Mouse (Mus musculus) intestine, embryonic 14.5 days (tissue): ENCODE results near the gene Rad54l. TPM values are rescaled to one million over a fixed set of nuclear protein-coding genes. Genes with fewer than 3 reads are reported as not detected.

Experiments used
- ATAC-seq: fragments of 200-750 bp; cut with Nextera tagmentation; replicated peaks from 2 replicates; pipeline ENCODE4 v1.8.0; 2017; ENCODE audit warnings: low read depth, moderate number of reproducible peaks, moderate TSS enrichment, moderate library complexity; ENCODE audit not compliant: low FRiP score, low TSS enrichment
- DNase-seq: peaks from one replicate; pipeline ENCODE4 v3.0.0-alpha.2; 2018; ENCODE audit warnings: low spot score
- H3K27ac ChIP-seq: fragments of 300-500 bp; sonication (generic); 2 replicates; pipeline ENCODE4 v1.5.1; 2014; ENCODE audit warnings: low read depth, mild to moderate bottlenecking, control low read depth
- H3K27me3 ChIP-seq: fragments of 300-500 bp; sonication (generic); replicated peaks from 2 replicates; pipeline ENCODE4 v1.6.1; 2014; ENCODE audit warnings: low read length, control low read depth; ENCODE audit not compliant: control insufficient read depth, insufficient read depth
- H3K36me3 ChIP-seq: fragments of 300-500 bp; sonication (generic); 2 replicates; pipeline ENCODE4 v1.6.1; 2014; ENCODE audit warnings: low read length, control low read depth; ENCODE audit not compliant: control insufficient read depth, insufficient read depth
- H3K4me1 ChIP-seq: fragments of 300-500 bp; sonication (generic); replicated peaks from 2 replicates; pipeline ENCODE4 v1.6.1; 2014; ENCODE audit warnings: low read length, control low read depth, mixed read lengths; ENCODE audit not compliant: control insufficient read depth, insufficient read depth
- H3K4me2 ChIP-seq: fragments of 300-500 bp; sonication (generic); 2 replicates; pipeline ENCODE4 v1.6.1; 2014; ENCODE audit warnings: low read length
- H3K4me3 ChIP-seq: fragments of 300-500 bp; sonication (generic); 2 replicates; pipeline ENCODE4 v1.5.1; 2014; ENCODE audit warnings: low read depth, low read length, control low read depth, mixed read lengths
- H3K9ac ChIP-seq: fragments of 300-500 bp; sonication (generic); 2 replicates; pipeline ENCODE4 v1.6.1; 2014; ENCODE audit warnings: mild to moderate bottlenecking, low read length
- H3K9me3 ChIP-seq: fragments of 300-500 bp; sonication (generic); 2 replicates; pipeline ENCODE4 v1.6.1; 2016; ENCODE audit warnings: low read length, control low read depth; ENCODE audit not compliant: control insufficient read depth
- WGBS: fragments of 180-500 bp; shearing (Covaris S2); extraction: QIAGEN DNeasy Blood & Tissue Kit; methylation state at CpG from one replicate; pipeline ENCODE4 v1.1.7; 2014; 5-methylcytosine and 5-hydroxymethylcytosine counted together
- polyA plus RNA-seq: library from polyadenylated mRNA; unstranded; fragments of >200 nt; fragmentation: Nextera tagmentation; extraction: Ambion mirVana; gene quantifications from 2 replicates; pipeline ENCODE4 v1.2.1, GENCODE M21; 2014

Gene Rad54l
- polyA plus RNA-seq, 1 experiment from 2014 or later, result 33.0 TPM

GRCm38 (mm10) chr4:116127956-116128355 lies 4.5 kb upstream of the Rad54l start:
- no peaks in the 10 kb centered on the region for H3K9me3 ChIP-seq
- WGBS, result 82% methylated on average over 6 of the region's 6 CpGs
- DNase-seq, result no peak
- no peaks in the 10 kb centered on the region for H3K36me3 ChIP-seq
- H3K4me3 ChIP-seq, result no peak overlapping the region
- H3K27me3 ChIP-seq, result no peaks in the 10 kb centered on the region
- no peak overlapping the region for H3K4me2 ChIP-seq
- no peak overlapping the region for H3K9ac ChIP-seq
- ATAC-seq, result no peak
- no peak overlapping the region for H3K27ac ChIP-seq
- peaks cover 3% of the 10 kb centered on the region for H3K4me1 ChIP-seq

- H3K27ac ChIP-seq, result no peak overlapping the region
- H3K9ac ChIP-seq, result no peak overlapping the region
- H3K36me3 ChIP-seq, result no peaks in the 10 kb centered on the region
- no peaks in the 10 kb centered on the region for H3K27me3 ChIP-seq
- H3K4me3 ChIP-seq, result no peak overlapping the region
- no peak overlapping the region for H3K4me2 ChIP-seq
- WGBS, result 84% methylated on average over 4 of the region's 4 CpGs
- ATAC-seq, result no peak
- H3K4me1 ChIP-seq, result peaks cover 10% of the 10 kb centered on the region
- no peaks in the 10 kb centered on the region for H3K9me3 ChIP-seq
- no peak for DNase-seq
Measured at GRCm38 (mm10) chr4:116125803-116126386, 2.4 kb upstream of the Rad54l start.

GRCm38 (mm10) chr4:116122762-116123161 lies 728 bp downstream of the Rad54l start:
- no peaks in the 10 kb centered on the region for H3K27me3 ChIP-seq
- H3K27ac ChIP-seq, result no peak overlapping the region
- peaks cover 10% of the 10 kb centered on the region for H3K4me1 ChIP-seq
- H3K9ac ChIP-seq, result peak overlapping the region; percentile 46
- no peak for DNase-seq
- WGBS, result 3% methylated on average over 1 of the region's 1 CpGs
- ATAC-seq, result no peak
- peak overlapping the region; percentile 53 for H3K4me3 ChIP-seq
- 0 out of 2 replicates have a peak, but pooled peaks cover 9% of the 10 kb centered on the region for H3K36me3 ChIP-seq
- H3K4me2 ChIP-seq, result peak overlapping the region; percentile 59
- H3K9me3 ChIP-seq, result no peaks in the 10 kb centered on the region

GRCm38 (mm10) chr4:116111486-116111885 lies 12.0 kb downstream of the Rad54l start:
- H3K4me2 ChIP-seq, result no peak overlapping the region
- no peaks in the 10 kb centered on the region for H3K27me3 ChIP-seq
- H3K9me3 ChIP-seq, result no peaks in the 10 kb centered on the region
- no peaks in the 10 kb centered on the region for H3K4me1 ChIP-seq
- H3K9ac ChIP-seq, result no peak overlapping the region
- H3K36me3 ChIP-seq, result peaks cover 10% of the 10 kb centered on the region; the same call in 1 of the 2 replicates
- 81% methylated on average over 2 of the region's 2 CpGs for WGBS
- H3K27ac ChIP-seq, result no peak overlapping the region
- DNase-seq (no peak), ATAC-seq (no peak)
- no peak overlapping the region for H3K4me3 ChIP-seq

- no peak for ATAC-seq
- WGBS, result 89% methylated on average over 6 of the region's 6 CpGs
Measured at GRCm38 (mm10) chr4:116110695-116111094, 12.8 kb downstream of the Rad54l start.

GRCm38 (mm10) chr4:116105278-116105677 lies 18.2 kb downstream of the Rad54l start:
- Histone ChIP-seq H3K36me3 (peaks cover 43% of the 10 kb centered on the region), H3K4me1 (no peaks in the 10 kb centered on the region), H3K27ac (no peak overlapping the region), H3K9ac (no peak overlapping the region), H3K4me3 (no peak overlapping the region), H3K27me3 (no peaks in the 10 kb centered on the region), H3K9me3 (no peaks in the 10 kb centered on the region), H3K4me2 (no peak overlapping the region)
- ATAC-seq (no peak), DNase-seq (no peak)
- 94% methylated on average over 5 of the region's 5 CpGs for WGBS

More at GRCm38 (mm10) chr4:116110695-116111094, 12.8 kb downstream of the Rad54l start:
- Histone ChIP-seq H3K4me2 (no peak overlapping the region), H3K27me3 (no peaks in the 10 kb centered on the region), H3K4me3 (no peak overlapping the region), H3K4me1 (no peaks in the 10 kb centered on the region), H3K9ac (no peak overlapping the region), H3K9me3 (no peaks in the 10 kb centered on the region), H3K36me3 (peaks cover 10% of the 10 kb centered on the region; the same call in 1 of the 2 replicates), H3K27ac (no peak overlapping the region)
- no peak for DNase-seq

- H3K27me3 ChIP-seq, result no peaks in the 10 kb centered on the region
- WGBS, result 84% methylated on average over 7 of the region's 7 CpGs
- DNase-seq (no peak), ATAC-seq (no peak)
- no peak overlapping the region for H3K27ac ChIP-seq
- no peak overlapping the region for H3K4me3 ChIP-seq
- no peak overlapping the region for H3K9ac ChIP-seq
- no peak overlapping the region for H3K4me2 ChIP-seq
- H3K4me1 ChIP-seq, result no peaks in the 10 kb centered on the region; the same call in 1 of the 2 replicates
- H3K9me3 ChIP-seq, result no peaks in the 10 kb centered on the region
- peaks cover 76% of the 10 kb centered on the region for H3K36me3 ChIP-seq
Measured at GRCm38 (mm10) chr4:116100959-116101358, 22.5 kb downstream of the Rad54l start.

- 59% methylated on average over 8 of the region's 8 CpGs for WGBS
- H3K4me1 ChIP-seq, result no peaks in the 10 kb centered on the region; the same call in 1 of the 2 replicates
- H3K36me3 ChIP-seq, result peaks cover 99% of the 10 kb centered on the region
- H3K4me3 ChIP-seq, result no peak overlapping the region
- H3K4me2 ChIP-seq, result no peak overlapping the region
- H3K9me3 ChIP-seq, result no peaks in the 10 kb centered on the region
- no peak overlapping the region for H3K9ac ChIP-seq
- no peaks in the 10 kb centered on the region for H3K27me3 ChIP-seq
- ATAC-seq (no peak), DNase-seq (no peak)
- H3K27ac ChIP-seq, result no peak overlapping the region
Measured at GRCm38 (mm10) chr4:116097211-116097610, 26.3 kb downstream of the Rad54l start.

GRCm38 (mm10) chr4:116096291-116096690 lies 27.2 kb downstream of the Rad54l start:
- DNase-seq (no peak), ATAC-seq (no peak)
- Histone ChIP-seq H3K9me3 (no peaks in the 10 kb centered on the region), H3K4me3 (no peak overlapping the region), H3K27ac (no peak overlapping the region), H3K27me3 (no peaks in the 10 kb centered on the region), H3K4me1 (no peaks in the 10 kb centered on the region; the same call in 1 of the 2 replicates), H3K4me2 (no peak overlapping the region), H3K9ac (no peak overlapping the region), H3K36me3 (peaks cover 99% of the 10 kb centered on the region)
- 93% methylated on average over 10 of the region's 10 CpGs for WGBS
